Mouse (Mus musculus) monocyte, adult 5-6 weeks (primary cell): ENCODE measurements at regions not wholly inside any gene's neighbourhood (a gene's known extent, or its start where the extent isn't known, plus 50 kb on each side); places are given as distances from the start of the nearest gene placed in this dataset.
"Not testable (repeated sequence)": the region's sequence is repeated elsewhere in the genome, so short reads cannot be mapped to it uniquely, and the experiment has no call there.

Source experiments
- ATAC-seq: fragments of 153-309, 156-312 bp; replicated peaks from 2 replicates; pipeline ENCODE4 v1.8.0; 2017; ENCODE audit warnings: mild to moderate bottlenecking; ENCODE audit not compliant: low TSS enrichment, insufficient number of reproducible peaks, severe bottlenecking, poor library complexity, low FRiP score

GRCm38 (mm10) chr5:3224392-3225054, 116.8 kb upstream of the Cdk6 start:
- not testable (repeated sequence) for ATAC-seq

GRCm38 (mm10) chr5:3225358-3225757, 115.9 kb upstream of the Cdk6 start:
- ATAC-seq = not testable (repeated sequence)

GRCm38 (mm10) chr5:3244067-3244466, 97.2 kb upstream of the Cdk6 start:
- not testable (repeated sequence) for ATAC-seq

GRCm38 (mm10) chr5:3247333-3247732, 94.0 kb upstream of the Cdk6 start:
- ATAC-seq = no peak

GRCm38 (mm10) chr5:3250273-3250672, 91.0 kb upstream of the Cdk6 start:
- ATAC-seq = no peak

GRCm38 (mm10) chr5:3260289-3260688, 81.0 kb upstream of the Cdk6 start:
- no peak for ATAC-seq

GRCm38 (mm10) chr5:3264988-3265738, 76.1 kb upstream of the Cdk6 start:
- ATAC-seq = not testable (repeated sequence)

- ATAC-seq = no peak
Measured at GRCm38 (mm10) chr5:3267021-3267420, 74.3 kb upstream of the Cdk6 start.

GRCm38 (mm10) chr5:3269760-3270159, 71.5 kb upstream of the Cdk6 start:
- no peak for ATAC-seq

- ATAC-seq = not testable (repeated sequence)
Measured at GRCm38 (mm10) chr5:3273140-3273539, 68.1 kb upstream of the Cdk6 start.

GRCm38 (mm10) chr5:3277241-3277640, 64.0 kb upstream of the Cdk6 start:
- not testable (repeated sequence) for ATAC-seq

- ATAC-seq = not testable (repeated sequence)
Measured at GRCm38 (mm10) chr5:3278956-3279355, 62.3 kb upstream of the Cdk6 start.

- ATAC-seq = not testable (repeated sequence)
Measured at GRCm38 (mm10) chr5:3281911-3282506, 59.3 kb upstream of the Cdk6 start.

GRCm38 (mm10) chr5:3283083-3283482, 58.2 kb upstream of the Cdk6 start:
- no peak for ATAC-seq

- not testable (repeated sequence) for ATAC-seq
Measured at GRCm38 (mm10) chr5:3284335-3284734, 57.0 kb upstream of the Cdk6 start.

- not testable (repeated sequence) for ATAC-seq
Measured at GRCm38 (mm10) chr5:3289991-3290417, 51.3 kb upstream of the Cdk6 start.
